Mouse (Mus musculus) gastrocnemius, postnatal 25 days (tissue): ENCODE results near the gene Stx1a. TPM values are rescaled to one million over a fixed set of nuclear protein-coding genes. Genes with fewer than 3 reads are reported as not detected.

Experiments used
- DNase-seq: peaks from one replicate; pipeline ENCODE4 v3.0.0; 2022
- total RNA-seq, 2 experiments: library from RNA; stranded (reverse); gene quantifications; 1 replicate in 1 of 2; 2 replicates in 1 of 2; pipeline ENCODE4 v1.2.3; 2021

The Stx1a gene
- total RNA-seq, 2 experiments from 2014 or later, result 0.69 to 1.5 TPM

- no peak for DNase-seq
Measured at GRCm38 (mm10) chr5:135086871-135087270, 63.6 kb downstream of the Stx1a start.

- DNase-seq, result no peak
Measured at GRCm38 (mm10) chr5:135089653-135090052, 66.4 kb downstream of the Stx1a start, which contains the start of gene Mlxipl. Gene Mlxipl, plus strand, starts transcription at chr5:135089890.

Other genes with a start within 250 kb of the Stx1a start
- not detected for gene Tmem270, start 116.7 kb upstream of the Stx1a start, total RNA-seq
- not detected for gene Cldn13, start 108.0 kb upstream of the Stx1a start, total RNA-seq
- 1 to 10 TPM; 4.0 to 5.2 TPM for gene Mettl27, start 91.1 kb upstream of the Stx1a start, total RNA-seq
- not detected for gene Cldn4, start 76.5 kb upstream of the Stx1a start, total RNA-seq
- gene Cldn3, start 37.3 kb upstream of the Stx1a start, total RNA-seq, result under 1 TPM in 1 of 2 experiments, not detected in 1; 0.21 TPM
- 10 to 100 TPM; 57.1 to 58.5 TPM for gene Abhd11, start 14.3 kb upstream of the Stx1a start, total RNA-seq
- 10 to 100 TPM; 22.0 to 25.2 TPM for gene Dnajc30, start 40.7 kb downstream of the Stx1a start, total RNA-seq
- 10 to 100 TPM; 21.7 to 27.4 TPM for gene Bud23, start 41.5 kb downstream of the Stx1a start, total RNA-seq
- gene Vps37d, start 54.8 kb downstream of the Stx1a start, total RNA-seq, result under 1 TPM in 1 of 2 experiments, not detected in 1; 0.41 TPM
- 10 to 100 TPM; 72.1 to 80.3 TPM for gene Mlxipl, start 66.4 kb downstream of the Stx1a start, total RNA-seq
- 10 to 100 TPM in 1 of 2 experiments, 1 to 10 TPM in 1; 7.5 to 10.5 TPM for gene Tbl2, start 126.2 kb downstream of the Stx1a start, total RNA-seq
- gene Bcl7b, start 144.8 kb downstream of the Stx1a start, total RNA-seq, result 10 to 100 TPM; 27.1 to 27.4 TPM
- 10 to 100 TPM; 25.7 to 29.2 TPM for gene Baz1b, start 163.8 kb downstream of the Stx1a start, total RNA-seq
- gene Fzd9, start 227.7 kb downstream of the Stx1a start, total RNA-seq, result 10 to 100 TPM; 13.0 to 35.9 TPM